Mouse (Mus musculus): ENCODE measurements around the gene Zfr. TPM values are rescaled to one million over a fixed set of nuclear protein-coding genes. Genes with fewer than 3 reads are reported as not detected.

The Zfr gene
- 76.0 and 125 TPM in 2 replicates for total RNA-seq (2014; fragmentation: Nextera tagmentation)
- total RNA-seq (2017): 52.6 and 85.7 TPM in 2 replicates

DNA sequence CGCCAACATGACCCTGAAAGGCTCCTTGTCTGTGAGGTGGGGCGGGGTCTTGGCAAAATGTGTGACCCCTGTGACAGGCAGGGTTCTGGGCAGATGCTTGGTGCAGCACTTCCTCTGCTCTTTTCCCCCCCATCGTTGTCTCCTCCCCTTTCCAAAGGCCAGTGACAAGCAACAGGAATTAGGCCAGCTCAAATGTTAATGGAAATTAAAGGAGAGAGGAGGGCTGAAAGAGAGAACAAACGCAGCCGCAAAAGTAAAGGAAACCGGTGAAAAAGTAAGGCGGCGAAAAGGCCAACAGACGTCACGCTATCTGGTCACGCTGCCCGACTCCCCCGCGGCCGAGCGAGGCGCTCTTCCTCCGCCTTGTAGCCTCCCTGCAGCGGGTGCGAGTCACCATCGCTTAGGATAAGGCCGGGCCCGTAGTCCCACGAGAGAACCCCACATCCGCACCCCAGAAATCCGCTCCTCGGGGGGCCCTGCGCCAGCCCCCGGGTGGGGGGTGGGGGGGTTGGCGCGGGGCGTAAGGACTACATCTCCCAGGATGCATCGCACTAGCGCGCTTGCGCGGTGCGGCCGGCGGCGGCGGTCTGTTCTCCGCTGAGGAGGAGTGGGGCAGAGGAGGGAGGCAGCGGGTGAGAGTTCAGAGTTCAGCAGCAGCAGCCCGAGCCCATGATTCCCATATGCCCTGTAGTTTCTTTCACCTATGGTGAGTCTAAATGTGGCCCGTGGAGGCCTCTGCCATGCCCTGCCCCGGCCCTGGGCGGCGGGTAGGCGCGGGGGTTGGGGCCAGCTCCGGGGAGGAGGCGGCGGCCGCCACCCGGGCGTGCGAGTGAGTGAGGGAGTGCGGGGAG, at the start of gene Zfr:
Gene Zfr, plus strand, starts transcription at position 590 of the 851 bp plus-strand sequence.
- ATAC-seq (replicated peaks; ENCODE audit: poor library complexity, severe bottlenecking): peak; percentile 79

DNA sequence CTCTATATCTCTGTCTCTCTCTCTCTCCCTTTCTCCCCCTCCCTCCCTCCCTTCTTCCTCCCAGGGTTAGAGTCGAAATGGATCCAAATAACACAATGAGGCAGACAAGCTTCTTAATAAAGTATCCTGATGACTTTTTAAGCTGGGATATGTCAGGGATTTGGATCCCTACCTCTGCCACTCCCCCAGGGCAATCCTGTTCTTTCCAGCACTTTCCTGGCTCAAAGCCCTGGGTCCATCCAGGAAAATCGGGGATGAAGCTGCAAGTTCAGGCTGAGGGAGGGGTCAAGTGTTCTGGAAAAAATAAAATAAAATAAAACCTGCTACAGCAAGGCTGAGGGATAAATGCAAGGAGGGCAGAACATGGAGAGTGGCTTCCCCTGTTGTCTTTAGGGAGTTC, 49.7 kb upstream of the Zfr start:
- no peak for ATAC-seq (replicated peaks; ENCODE audit: poor library complexity, severe bottlenecking)

DNA sequence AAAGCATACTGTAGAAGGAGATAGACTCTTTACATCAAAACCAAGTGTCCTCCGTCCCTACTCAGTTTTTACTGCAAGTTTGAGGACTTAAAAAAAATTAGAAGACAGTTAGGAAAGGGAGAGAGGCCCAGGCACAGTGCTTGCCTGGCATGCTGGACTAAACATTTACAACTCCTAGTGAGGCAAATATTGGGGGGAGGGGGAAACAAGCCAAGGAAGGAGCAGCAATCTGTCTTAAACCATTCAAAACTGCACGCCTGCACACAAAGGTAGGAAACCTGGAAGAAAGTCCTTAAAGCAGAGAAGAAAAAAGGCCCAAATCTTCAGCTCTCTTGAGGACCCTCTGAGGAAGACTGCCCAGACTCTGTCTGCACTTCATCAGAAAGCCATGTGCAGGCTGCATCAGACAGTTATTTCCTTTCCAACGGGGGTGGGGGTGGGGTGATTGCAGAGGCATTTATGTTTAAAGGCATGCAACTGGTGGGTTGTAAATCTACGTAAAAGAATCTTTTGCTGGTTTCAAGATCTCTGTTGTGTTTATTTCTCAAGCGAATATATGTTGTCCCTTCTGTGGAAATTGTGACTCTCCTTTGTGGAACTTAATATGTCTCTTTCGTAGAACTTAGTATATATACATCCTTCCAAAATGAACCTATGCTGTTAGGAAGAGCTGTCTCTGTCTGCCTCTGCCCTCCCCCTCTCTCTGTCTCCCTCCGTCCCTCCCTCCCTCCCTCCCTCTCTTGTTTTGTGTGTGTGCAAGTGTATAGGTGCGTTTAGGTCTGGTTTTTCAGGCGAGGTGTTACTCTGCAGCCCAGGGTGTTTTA, 49.0 kb upstream of the Zfr start:
- no peak for ATAC-seq (replicated peaks; ENCODE audit: poor library complexity, severe bottlenecking)

DNA sequence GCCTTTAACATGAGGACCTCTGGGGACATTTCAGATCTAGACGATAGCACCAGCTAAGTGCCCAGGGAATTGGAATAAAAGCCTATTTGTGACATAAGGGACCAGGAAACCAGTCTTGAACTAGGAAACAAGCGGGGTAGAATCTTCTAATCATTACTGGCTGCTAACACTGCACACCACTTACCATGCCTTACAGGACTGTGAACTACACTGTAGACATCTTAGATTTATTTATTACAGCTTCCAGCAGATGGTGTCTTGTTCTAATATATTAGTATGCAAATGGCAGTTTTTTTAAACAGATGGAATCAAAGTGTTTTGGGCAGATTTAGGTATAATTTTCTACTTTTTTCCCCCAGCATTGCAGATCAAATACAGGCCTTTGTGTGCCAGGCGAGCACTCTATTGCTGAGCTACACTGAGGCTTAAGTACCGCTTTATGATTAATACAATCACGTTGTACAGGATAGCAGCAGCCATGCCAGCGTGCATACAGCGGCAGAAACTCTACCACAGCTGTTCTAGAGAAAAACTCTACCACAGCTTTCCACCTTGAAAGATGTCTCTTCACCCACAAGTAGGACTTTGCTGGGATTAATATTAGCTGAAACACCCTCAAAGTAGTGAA, 44.8 kb upstream of the Zfr start:
- no peak for ATAC-seq (replicated peaks; ENCODE audit: poor library complexity, severe bottlenecking)

DNA sequence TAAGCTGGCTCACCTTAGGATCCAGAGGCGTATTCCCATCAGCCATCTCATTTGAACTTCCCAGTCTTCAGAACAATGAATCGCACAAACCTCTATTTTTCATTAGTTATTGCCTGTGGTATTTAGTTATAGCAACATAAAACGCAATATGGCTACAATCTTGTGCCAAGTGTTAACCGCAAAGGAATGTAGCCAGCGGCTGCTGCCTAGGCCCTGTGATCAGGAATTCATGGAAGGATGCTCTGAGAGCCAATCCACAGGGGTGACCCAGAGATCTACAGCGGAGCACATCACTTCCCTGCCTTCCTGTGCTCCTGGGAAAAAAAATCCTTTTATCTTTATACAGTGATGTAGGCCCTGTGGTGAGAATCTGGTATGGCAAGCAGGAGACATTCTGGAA, 43.2 kb upstream of the Zfr start:
- no peak for ATAC-seq (replicated peaks; ENCODE audit: poor library complexity, severe bottlenecking)

DNA sequence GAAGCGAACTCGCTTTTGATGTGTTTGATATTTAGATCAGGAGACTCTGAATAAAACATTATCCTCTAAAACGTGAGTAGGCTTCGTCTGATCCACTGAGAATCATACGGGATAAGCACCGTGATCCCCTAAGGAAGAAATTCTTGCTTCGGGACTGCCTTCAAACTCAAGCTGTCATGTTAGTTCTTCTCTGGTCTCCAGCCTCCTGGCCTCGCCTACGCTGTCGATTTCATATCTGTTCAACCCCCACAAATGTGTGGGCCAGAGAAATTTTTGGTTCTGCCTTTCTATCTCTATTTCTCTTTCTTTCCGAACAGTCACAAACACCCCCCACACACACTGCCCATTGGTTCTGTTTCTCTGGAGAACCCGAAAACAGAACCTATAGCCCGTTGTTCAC, 35.3 kb upstream of the Zfr start:
- no peak for ATAC-seq (replicated peaks; ENCODE audit: poor library complexity, severe bottlenecking)

DNA sequence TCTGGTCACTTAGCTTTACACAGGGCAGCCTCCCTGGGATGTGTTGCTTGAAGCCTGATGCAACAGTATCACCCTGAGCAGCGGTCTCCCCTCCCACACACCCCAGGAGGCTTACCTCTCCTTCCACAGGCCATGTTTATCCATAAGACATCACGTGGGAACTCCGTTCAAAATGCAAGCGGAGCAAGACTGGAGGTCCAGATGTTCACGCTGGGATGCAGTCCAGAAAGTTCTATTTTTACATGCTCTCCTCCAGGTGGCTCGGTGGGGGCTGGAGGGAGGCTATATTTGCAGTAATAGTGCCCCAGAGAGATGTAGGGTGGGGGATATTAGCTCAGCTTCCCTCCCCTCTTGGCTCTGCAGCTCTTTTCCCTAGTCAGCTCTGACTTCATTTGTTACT, 33.5 kb upstream of the Zfr start:
- no peak for ATAC-seq (replicated peaks; ENCODE audit: poor library complexity, severe bottlenecking)

DNA sequence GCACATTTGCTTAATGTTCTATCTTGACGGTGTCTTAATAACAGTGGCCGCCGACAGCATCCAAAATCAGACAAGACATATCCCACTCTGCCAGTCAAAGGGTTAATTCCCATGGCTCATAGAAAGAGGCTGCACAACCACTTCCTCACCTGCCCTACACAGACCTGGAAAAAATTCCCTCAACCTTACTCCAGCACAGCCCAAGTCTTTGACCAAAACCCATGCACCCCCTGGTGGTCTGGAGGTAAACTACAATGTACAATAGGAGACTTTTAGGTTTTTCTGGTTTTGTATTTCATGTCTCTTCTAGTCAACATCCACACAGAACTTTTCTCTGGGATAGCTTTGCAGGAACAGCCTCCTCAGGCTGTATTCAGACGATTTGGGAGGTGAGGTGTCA, 32.8 kb upstream of the Zfr start:
- ATAC-seq (replicated peaks; ENCODE audit: poor library complexity, severe bottlenecking): peak; percentile 75

DNA sequence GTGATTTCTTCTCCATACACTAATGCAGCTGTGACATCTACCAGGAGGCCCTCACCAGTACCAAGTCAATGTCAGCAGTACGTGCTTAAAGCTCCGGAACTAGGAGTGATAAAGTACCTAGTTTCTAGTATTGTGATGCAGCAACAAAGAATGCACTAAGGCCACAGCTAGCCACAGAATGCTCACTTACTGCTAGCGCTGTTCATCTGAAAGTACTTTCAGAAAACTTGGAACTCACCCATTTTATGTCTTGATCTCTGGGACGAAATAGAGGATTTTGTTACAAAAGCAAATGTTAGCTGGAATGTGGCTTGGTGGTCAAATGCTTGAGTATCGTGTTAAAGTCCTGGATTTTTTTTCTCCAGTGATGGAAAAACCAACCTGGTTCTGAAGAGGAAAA, 30.0 kb upstream of the Zfr start:
- ATAC-seq (replicated peaks; ENCODE audit: poor library complexity, severe bottlenecking): no peak

DNA sequence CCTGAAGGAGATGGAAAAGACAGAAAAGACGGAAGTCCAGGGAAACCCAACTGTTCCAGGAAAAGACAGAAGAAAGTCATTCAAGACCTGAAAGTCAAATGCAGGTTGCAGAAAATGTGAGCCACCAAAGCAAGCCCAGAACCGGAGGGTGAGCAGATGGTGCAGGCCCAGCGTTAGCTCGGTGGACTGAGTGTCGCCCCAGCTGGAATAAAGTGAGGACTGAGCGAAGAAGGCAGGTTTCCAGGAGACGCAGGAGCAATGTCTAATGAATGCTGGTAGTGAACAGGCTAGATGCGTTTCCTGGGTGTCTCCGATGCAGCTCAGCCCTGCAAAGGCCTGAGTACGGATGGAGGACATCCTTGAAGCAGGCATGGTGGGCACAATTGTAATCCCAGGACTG, 29.5 kb upstream of the Zfr start:
- ATAC-seq (replicated peaks; ENCODE audit: poor library complexity, severe bottlenecking): no peak

DNA sequence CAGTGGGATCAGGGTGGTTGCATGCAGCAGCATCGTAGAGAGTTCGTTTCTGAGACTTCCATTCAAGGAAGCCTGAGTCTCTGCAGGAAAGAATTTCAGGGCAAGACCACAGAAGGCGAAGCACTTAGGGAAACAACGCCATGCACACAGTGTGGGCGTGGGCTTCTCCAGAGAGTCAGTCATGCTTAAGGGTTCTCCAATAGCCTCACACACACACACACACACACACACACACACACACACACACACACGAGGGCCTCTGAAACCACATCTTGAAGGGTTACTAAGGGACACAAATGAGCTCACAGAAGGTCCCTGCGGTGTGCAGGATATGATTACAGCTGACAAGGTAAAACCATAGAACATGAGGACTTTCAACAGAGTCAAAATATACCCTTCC, 27.5 kb upstream of the Zfr start:
- ATAC-seq (replicated peaks; ENCODE audit: poor library complexity, severe bottlenecking): no peak

DNA sequence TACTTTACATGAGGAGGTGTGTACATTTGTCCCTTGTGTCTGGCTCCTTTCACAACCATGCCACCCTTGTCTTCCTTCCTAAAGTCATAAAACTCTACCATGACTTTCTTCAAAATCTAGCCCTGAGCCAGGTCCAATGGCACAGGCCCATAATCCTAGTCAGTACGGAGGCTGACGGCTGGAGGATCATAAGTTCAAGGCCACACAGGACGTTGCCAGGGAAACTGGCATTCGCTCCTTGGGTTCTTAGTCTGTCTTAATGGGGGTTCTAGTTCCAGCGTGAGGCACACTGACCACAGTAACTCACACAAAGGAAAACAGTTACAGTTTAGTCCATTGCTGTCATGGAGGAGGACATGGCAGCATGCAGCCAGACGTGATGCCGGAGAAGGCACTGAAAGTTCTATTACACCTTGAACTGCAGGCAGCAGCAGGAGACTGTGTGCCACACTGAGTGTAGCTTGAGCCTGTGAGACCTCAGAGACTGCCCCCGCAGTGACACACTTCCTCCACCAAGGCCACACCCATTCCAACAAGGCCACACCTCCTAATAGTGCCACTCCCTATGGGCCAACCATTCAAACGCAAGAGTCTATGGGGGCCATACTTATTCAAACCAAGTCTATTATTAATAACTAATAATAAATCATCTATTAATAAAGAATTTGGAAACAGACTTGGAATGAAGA, 26.5 kb upstream of the Zfr start:
- ATAC-seq (replicated peaks; ENCODE audit: poor library complexity, severe bottlenecking): 0 out of 2 replicates have a peak, but pooled peaks have one; percentile 27

DNA sequence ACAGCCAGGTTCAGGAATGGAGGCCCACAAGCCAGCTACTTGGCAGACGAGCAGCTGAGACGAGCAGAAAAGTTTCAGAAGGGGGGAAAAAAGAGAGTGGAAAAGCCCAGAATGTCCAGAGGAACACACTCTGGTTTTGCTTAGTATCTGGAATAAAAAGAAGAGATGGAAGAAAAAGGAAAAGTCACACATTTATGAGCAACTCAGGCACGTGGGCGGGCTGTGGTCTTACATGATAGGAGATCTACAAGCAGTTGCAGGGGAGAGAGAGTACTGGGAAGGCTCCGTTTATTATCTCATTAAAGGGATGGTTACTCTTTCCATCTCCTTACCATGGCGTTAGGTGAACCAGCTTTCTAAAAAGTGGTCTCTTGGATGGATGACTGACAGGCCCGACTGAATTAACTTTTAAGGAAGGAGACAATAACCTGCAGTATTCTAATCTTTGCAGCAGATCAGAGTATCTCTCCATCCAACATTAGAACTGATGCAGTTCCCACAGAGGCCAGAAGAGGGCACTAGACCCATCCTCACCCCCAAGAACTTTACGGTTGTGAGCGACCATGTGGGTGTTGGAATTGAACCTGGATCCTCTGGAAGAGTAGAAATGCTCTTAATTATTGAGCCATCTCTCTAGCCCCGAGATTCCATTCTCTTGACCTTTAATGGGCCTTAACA, 25.7 kb upstream of the Zfr start:
- peak; percentile 91 for ATAC-seq (replicated peaks; ENCODE audit: poor library complexity, severe bottlenecking)

DNA sequence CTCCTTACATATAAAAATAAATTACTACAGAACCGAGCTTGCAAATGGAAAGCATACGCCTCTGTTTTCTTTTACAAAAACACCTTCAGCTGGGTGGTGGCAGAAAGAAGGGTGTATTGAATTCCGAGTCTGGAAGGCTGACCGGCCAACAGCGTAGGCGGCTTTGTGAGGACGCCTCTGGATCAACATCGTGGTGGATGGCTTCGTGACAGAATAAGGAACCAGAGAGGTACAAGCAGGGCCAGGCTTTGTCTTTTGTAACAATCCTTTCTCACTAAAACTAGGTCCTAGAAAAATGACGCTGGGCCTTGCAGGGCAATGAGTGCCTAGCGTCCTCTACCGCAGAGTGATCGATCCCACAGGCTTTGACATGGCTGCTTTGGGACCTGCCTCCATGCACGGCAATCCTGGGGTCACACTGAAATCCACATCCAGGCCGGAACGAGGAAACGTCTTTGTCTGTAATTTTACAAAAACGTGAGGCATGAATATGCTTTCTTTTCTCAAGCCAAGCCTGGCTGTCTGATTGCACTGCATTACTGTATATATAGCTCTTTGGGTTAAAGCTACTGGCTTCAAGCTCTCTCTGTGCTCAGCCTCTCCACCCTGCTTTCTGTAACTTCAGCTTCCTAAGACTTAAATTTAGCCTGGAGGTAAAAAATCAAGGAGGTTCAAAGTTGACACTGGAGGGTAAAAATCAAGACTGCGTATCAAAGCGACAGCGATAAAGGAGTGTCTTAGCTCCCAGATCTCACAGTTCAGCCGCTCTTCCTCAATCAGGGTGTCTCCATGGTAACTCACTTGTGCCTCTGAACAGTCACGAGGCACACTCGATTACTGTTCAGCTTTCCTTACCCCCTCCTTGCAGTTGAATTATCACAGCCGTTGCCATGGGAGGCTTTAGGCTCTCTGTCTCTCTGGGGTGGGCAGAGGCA, 24.3 kb upstream of the Zfr start:
- ATAC-seq (replicated peaks; ENCODE audit: poor library complexity, severe bottlenecking): no peak

DNA sequence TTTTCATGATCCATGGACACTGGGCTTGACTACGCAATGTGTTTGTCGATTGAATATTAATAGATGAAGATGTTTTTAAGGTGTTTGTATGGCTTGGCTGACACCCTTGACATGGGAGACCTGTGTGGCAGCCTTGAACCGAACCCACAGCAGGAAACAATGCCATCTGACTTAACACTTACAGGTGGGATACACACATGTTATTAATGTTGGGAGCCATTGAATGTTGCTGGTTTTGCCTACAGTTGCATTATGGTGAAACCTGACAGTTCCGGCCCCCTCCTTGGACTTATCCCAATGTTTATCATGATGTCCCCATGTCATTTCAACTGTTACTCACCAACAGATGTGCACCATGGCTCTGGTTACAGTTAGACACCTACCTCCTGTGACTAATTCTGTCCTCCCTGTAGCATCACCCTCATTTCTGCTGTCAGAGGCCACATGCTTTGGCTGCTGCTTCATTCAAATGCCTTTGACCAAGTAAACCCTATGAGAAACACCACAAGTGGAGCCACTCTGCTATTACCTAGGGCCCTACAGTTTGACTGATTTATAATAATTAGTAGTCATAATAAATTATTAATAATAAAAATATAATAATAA, 23.6 kb upstream of the Zfr start:
- no peak for ATAC-seq (replicated peaks; ENCODE audit: poor library complexity, severe bottlenecking)

DNA sequence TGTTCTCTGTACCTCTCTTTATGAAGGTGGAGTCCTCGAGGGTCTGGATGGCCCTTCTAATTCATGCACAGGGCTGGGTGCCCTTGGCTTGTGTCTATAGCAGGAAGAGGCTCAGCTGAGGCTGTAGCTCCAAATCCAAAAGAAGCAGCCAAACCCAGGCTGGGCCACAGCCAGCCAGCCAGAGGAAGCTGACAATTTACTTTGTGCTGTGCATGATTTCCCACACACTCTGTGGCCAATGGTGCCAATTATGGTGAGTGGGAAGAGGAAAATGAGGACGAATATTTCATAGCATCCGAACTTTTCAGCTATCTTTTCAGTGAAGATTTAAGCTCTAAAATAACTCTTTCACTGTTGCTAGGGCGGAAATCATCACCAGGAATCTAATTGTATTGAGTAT, 21.2 kb upstream of the Zfr start:
- no peak for ATAC-seq (replicated peaks; ENCODE audit: poor library complexity, severe bottlenecking)

DNA sequence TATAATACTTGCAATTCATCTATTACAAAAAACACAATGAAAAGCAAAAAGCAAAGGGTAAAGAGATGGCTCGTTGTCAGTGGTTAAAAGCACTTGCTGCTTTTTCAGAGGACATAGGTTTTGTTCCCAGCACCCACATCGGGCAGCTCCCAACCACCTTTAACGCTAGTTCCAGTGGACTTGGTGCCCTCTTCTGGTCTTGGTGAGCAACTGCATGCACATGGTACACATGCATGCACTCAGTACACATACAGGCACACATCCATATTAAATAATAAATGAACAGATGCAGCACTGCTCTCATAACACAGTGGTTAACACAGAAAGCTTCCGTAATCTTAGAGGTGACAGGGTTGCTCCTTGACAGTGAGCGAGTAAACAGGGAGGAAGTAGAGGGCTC, 20.3 kb upstream of the Zfr start:
- ATAC-seq (replicated peaks; ENCODE audit: poor library complexity, severe bottlenecking): no peak

DNA sequence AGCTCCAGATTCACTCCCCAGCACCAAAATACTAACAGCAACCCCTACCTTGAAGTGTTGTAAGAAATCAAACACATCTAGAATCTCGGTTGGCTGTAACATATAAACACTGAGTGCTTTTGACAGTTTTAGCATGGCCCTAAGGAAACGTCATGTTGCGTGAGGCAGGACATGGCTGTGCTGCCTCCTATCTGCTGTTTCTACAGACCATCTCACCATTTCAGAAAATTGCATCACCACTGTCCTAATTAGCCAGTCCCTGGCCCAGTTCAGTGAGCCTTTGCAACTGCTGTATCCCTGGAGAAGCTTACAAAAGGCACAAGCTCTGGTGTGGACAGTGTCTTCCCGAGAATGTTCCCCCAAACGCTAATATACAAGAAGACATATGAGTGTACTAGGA, 16.7 kb upstream of the Zfr start:
- no peak; the same call in 1 of the 2 replicates for ATAC-seq (replicated peaks; ENCODE audit: poor library complexity, severe bottlenecking)

All from granulocyte monocyte progenitor cell, adult 5-6 weeks (primary cell).